Mouse (Mus musculus): ENCODE data around the gene Grm8. TPM values are rescaled to one million over a fixed set of nuclear protein-coding genes. Genes with fewer than 3 reads are reported as not detected.
A peak's percentile ranks its signal among the peaks of the same experiment; 100 is the strongest.

Grm8 gene
- total RNA-seq, 1 experiment: 0.67 TPM

- DNase-seq (ENCODE audit: low read depth, low spot score): no peak
- Histone ChIP-seq H3K4me3 (ENCODE audit: insufficient read depth in 1 of 2, low read depth in 1 of 2, low read length in 2 of 2, poor library complexity in 1 of 2, severe bottlenecking in 1 of 2) (no peak overlapping the region), H3K9me3 (ENCODE audit: control insufficient read depth, insufficient read depth, low read depth, low read length) (no peaks in the 10 kb centered on the region), H3K36me3 (ENCODE audit: control insufficient read depth, insufficient read depth, low read length, poor library complexity, severe bottlenecking) (no peaks in the 10 kb centered on the region), H3K27ac (ENCODE audit: insufficient read depth, low read depth, low read length, poor library complexity, severe bottlenecking) (no peak overlapping the region), H3K9ac (ENCODE audit: insufficient read depth, low read depth, low read length, poor library complexity, severe bottlenecking) (no peak overlapping the region), H3K4me1 (ENCODE audit: control insufficient read depth in 2 of 2, insufficient read depth in 2 of 2, low read length in 2 of 2, poor library complexity in 1 of 2) (no peaks in the 10 kb centered on the region)
- in situ Hi-C loops (cut with MboI; ENCODE audit: low sequenced_read_pairs in 2 of 2, unreplicated experiment in 2 of 2): no loop called here
- TF ChIP-seq HCFC1 (IDR thresholded peaks at IDR 0.05; ENCODE audit: borderline replicate concordance, insufficient read depth, low read length) (no peak), ZNF384 (IDR thresholded peaks at IDR 0.05; ENCODE audit: low read depth, low read length) (no peak), MAFK (IDR thresholded peaks at IDR 0.05; ENCODE audit: insufficient read depth, low read depth, low read length) (no peak), CHD2 (IDR thresholded peaks at IDR 0.05; ENCODE audit: low read depth, low read length) (no peak), ZC3H11A (IDR thresholded peaks at IDR 0.05; ENCODE audit: borderline replicate concordance, low read depth, low read length) (no peak)
Measured at GRCm38 (mm10) chr6:27745693-27746451, 389.1 kb downstream of the Grm8 start.

- Histone ChIP-seq H3K4me3 (ENCODE audit: insufficient read depth in 1 of 2, low read depth in 1 of 2, low read length in 2 of 2, poor library complexity in 1 of 2, severe bottlenecking in 1 of 2) (no peak overlapping the region), H3K4me1 (ENCODE audit: control insufficient read depth in 2 of 2, insufficient read depth in 2 of 2, low read length in 2 of 2, poor library complexity in 1 of 2) (no peaks in the 10 kb centered on the region), H3K27ac (ENCODE audit: insufficient read depth, low read depth, low read length, poor library complexity, severe bottlenecking) (no peak overlapping the region), H3K9ac (ENCODE audit: insufficient read depth, low read depth, low read length, poor library complexity, severe bottlenecking) (no peak overlapping the region), H3K36me3 (ENCODE audit: control insufficient read depth, insufficient read depth, low read length, poor library complexity, severe bottlenecking) (no peaks in the 10 kb centered on the region), H3K9me3 (ENCODE audit: control insufficient read depth, insufficient read depth, low read depth, low read length) (no peaks in the 10 kb centered on the region)
- in situ Hi-C loops (cut with MboI; ENCODE audit: low sequenced_read_pairs in 2 of 2, unreplicated experiment in 2 of 2): no loop called here
- no peak for DNase-seq (ENCODE audit: low read depth, low spot score)
- no peak for TF ChIP-seq ZNF384 (IDR thresholded peaks at IDR 0.05; ENCODE audit: low read depth, low read length)
- no peak for TF ChIP-seq MAFK (IDR thresholded peaks at IDR 0.05; ENCODE audit: insufficient read depth, low read depth, low read length)
- TF ChIP-seq CHD2 (IDR thresholded peaks at IDR 0.05; ENCODE audit: low read depth, low read length): no peak
- TF ChIP-seq ZC3H11A (IDR thresholded peaks at IDR 0.05; ENCODE audit: borderline replicate concordance, low read depth, low read length): no peak
- TF ChIP-seq HCFC1 (IDR thresholded peaks at IDR 0.05; ENCODE audit: borderline replicate concordance, insufficient read depth, low read length): no peak
Measured at GRCm38 (mm10) chr6:27689382-27689781, 445.6 kb downstream of the Grm8 start.

- H3K36me3 ChIP-seq (ENCODE audit: control insufficient read depth, insufficient read depth, low read length, poor library complexity, severe bottlenecking): no peaks in the 10 kb centered on the region
- DNase-seq (ENCODE audit: low read depth, low spot score): no peak
- in situ Hi-C loops (cut with MboI; ENCODE audit: low sequenced_read_pairs in 2 of 2, unreplicated experiment in 2 of 2): loop anchor here in 1 of 2 experiments (25.0 kb wide), 1 partner anchor 725 kb away; the partner anchor contains the start of gene Zfp800
- H3K4me3 ChIP-seq (ENCODE audit: insufficient read depth in 1 of 2, low read depth in 1 of 2, low read length in 2 of 2, poor library complexity in 1 of 2, severe bottlenecking in 1 of 2): no peak overlapping the region
- H3K4me1 ChIP-seq (ENCODE audit: control insufficient read depth in 2 of 2, insufficient read depth in 2 of 2, low read length in 2 of 2, poor library complexity in 1 of 2): no peaks in the 10 kb centered on the region
- no peak overlapping the region for H3K27ac ChIP-seq (ENCODE audit: insufficient read depth, low read depth, low read length, poor library complexity, severe bottlenecking)
- no peak for TF ChIP-seq HCFC1 (IDR thresholded peaks at IDR 0.05; ENCODE audit: borderline replicate concordance, insufficient read depth, low read length)
- TF ChIP-seq ZNF384 (IDR thresholded peaks at IDR 0.05; ENCODE audit: low read depth, low read length): no peak
- TF ChIP-seq CHD2 (IDR thresholded peaks at IDR 0.05; ENCODE audit: low read depth, low read length): no peak
- no peak for TF ChIP-seq ZC3H11A (IDR thresholded peaks at IDR 0.05; ENCODE audit: borderline replicate concordance, low read depth, low read length)
- TF ChIP-seq MAFK (IDR thresholded peaks at IDR 0.05; ENCODE audit: insufficient read depth, low read depth, low read length): no peak
- no peak overlapping the region for H3K9ac ChIP-seq (ENCODE audit: insufficient read depth, low read depth, low read length, poor library complexity, severe bottlenecking)
- no peaks in the 10 kb centered on the region for H3K9me3 ChIP-seq (ENCODE audit: control insufficient read depth, insufficient read depth, low read depth, low read length)
Measured at GRCm38 (mm10) chr6:27661747-27662435, 473.1 kb downstream of the Grm8 start.

DNA sequence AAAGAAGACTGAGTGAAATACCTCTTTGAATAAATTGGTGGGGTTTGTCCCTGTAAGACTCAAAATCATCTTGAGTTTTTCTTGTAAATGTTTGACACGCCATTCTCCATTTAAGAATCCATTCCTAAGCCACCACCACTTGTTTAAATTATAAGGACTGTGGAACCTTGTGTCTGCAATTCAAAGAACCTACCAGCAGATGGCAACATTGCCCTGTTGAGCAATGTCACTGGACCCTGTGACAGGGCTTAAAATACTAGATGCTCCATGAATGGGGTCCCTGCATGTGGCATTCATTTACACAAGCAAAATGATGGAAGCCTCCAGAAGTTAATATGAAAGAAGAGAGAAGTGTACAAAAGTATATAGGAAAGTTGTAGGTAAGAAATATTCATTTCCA is 477.5 kb downstream of the Grm8 start:
- no peak for TF ChIP-seq HCFC1 (IDR thresholded peaks at IDR 0.05; ENCODE audit: borderline replicate concordance, insufficient read depth, low read length)
- TF ChIP-seq CHD2 (IDR thresholded peaks at IDR 0.05; ENCODE audit: low read depth, low read length): no peak
- TF ChIP-seq ZNF384 (IDR thresholded peaks at IDR 0.05; ENCODE audit: low read depth, low read length): no peak
- TF ChIP-seq ZC3H11A (IDR thresholded peaks at IDR 0.05; ENCODE audit: borderline replicate concordance, low read depth, low read length): peak; percentile 95
- no peak for TF ChIP-seq MAFK (IDR thresholded peaks at IDR 0.05; ENCODE audit: insufficient read depth, low read depth, low read length)
- H3K9me3 ChIP-seq (ENCODE audit: control insufficient read depth, insufficient read depth, low read depth, low read length): no peaks in the 10 kb centered on the region
- DNase-seq (ENCODE audit: low read depth, low spot score): peak; percentile 50
- no peak overlapping the region for H3K27ac ChIP-seq (ENCODE audit: insufficient read depth, low read depth, low read length, poor library complexity, severe bottlenecking)
- H3K4me1 ChIP-seq (ENCODE audit: control insufficient read depth in 2 of 2, insufficient read depth in 2 of 2, low read length in 2 of 2, poor library complexity in 1 of 2): no peaks in the 10 kb centered on the region
- no peak overlapping the region for H3K4me3 ChIP-seq (ENCODE audit: insufficient read depth in 1 of 2, low read depth in 1 of 2, low read length in 2 of 2, poor library complexity in 1 of 2, severe bottlenecking in 1 of 2)
- H3K9ac ChIP-seq (ENCODE audit: insufficient read depth, low read depth, low read length, poor library complexity, severe bottlenecking): no peak overlapping the region
- in situ Hi-C loops (cut with MboI; ENCODE audit: low sequenced_read_pairs in 2 of 2, unreplicated experiment in 2 of 2): loop anchor here in 1 of 2 experiments (25.0 kb wide), 1 partner anchor 730 kb away; the partner anchor contains the start of gene Zfp800
- H3K36me3 ChIP-seq (ENCODE audit: control insufficient read depth, insufficient read depth, low read length, poor library complexity, severe bottlenecking): no peaks in the 10 kb centered on the region

Data from ES-E14 (cell line).